Mouse (Mus musculus) limb, embryonic 10.5 days (tissue): ENCODE data around the gene Smbd1. TPM values are rescaled to one million over a fixed set of nuclear protein-coding genes. Genes with fewer than 3 reads are reported as not detected.

Experiments
- DNase-seq: peaks from one replicate; pipeline ENCODE4 v3.0.0-alpha.2; 2017; ENCODE audit warnings: low spot score
- H3K27ac ChIP-seq: fragments of 300-500 bp; sonication (generic); 2 replicates; pipeline ENCODE4 v1.5.1; 2016; ENCODE audit warnings: mild to moderate bottlenecking
- H3K27me3 ChIP-seq: fragments of 300-500 bp; sonication (generic); 2 replicates; pipeline ENCODE4 v1.6.1; 2016; ENCODE audit warnings: low read depth, mild to moderate bottlenecking; ENCODE audit not compliant: poor library complexity, severe bottlenecking
- H3K36me3 ChIP-seq: fragments of 300-500 bp; sonication (generic); 2 replicates; pipeline ENCODE4 v1.6.1; 2016; ENCODE audit warnings: mild to moderate bottlenecking, moderate library complexity
- H3K4me1 ChIP-seq: fragments of 300-500 bp; sonication (generic); 2 replicates; pipeline ENCODE4 v1.6.1; 2016
- H3K4me3 ChIP-seq: fragments of 300-500 bp; sonication (generic); 2 replicates; pipeline ENCODE4 v1.5.1; 2016; ENCODE audit warnings: mild to moderate bottlenecking, moderate library complexity
- H3K9me3 ChIP-seq: fragments of 300-500 bp; sonication (generic); replicated peaks from 2 replicates; pipeline ENCODE4 v1.6.1; 2016; ENCODE audit warnings: mild to moderate bottlenecking
- WGBS: fragments of 180-500 bp; shearing (Covaris S2); methylation state at CpG from one replicate; pipeline ENCODE4 v1.1.7; 2016; 5-methylcytosine and 5-hydroxymethylcytosine counted together
- polyA plus RNA-seq: library from polyadenylated mRNA; unstranded; fragments of >200 nt; fragmentation: Nextera tagmentation; extraction: Ambion mirVana; gene quantifications from 2 replicates; pipeline ENCODE4 v1.2.1, GENCODE M21; 2016

Smbd1 gene
- polyA plus RNA-seq, result not detected in 2 replicates

GRCm38 (mm10) chr16:32810321-32810720 lies at the start of gene Smbd1:
TSS of gene Smbd1 (minus strand) at chr16:32810477.
- H3K27me3 ChIP-seq, result peaks cover 6% of the 10 kb centered on the region
- DNase-seq, result no peak

DNA sequence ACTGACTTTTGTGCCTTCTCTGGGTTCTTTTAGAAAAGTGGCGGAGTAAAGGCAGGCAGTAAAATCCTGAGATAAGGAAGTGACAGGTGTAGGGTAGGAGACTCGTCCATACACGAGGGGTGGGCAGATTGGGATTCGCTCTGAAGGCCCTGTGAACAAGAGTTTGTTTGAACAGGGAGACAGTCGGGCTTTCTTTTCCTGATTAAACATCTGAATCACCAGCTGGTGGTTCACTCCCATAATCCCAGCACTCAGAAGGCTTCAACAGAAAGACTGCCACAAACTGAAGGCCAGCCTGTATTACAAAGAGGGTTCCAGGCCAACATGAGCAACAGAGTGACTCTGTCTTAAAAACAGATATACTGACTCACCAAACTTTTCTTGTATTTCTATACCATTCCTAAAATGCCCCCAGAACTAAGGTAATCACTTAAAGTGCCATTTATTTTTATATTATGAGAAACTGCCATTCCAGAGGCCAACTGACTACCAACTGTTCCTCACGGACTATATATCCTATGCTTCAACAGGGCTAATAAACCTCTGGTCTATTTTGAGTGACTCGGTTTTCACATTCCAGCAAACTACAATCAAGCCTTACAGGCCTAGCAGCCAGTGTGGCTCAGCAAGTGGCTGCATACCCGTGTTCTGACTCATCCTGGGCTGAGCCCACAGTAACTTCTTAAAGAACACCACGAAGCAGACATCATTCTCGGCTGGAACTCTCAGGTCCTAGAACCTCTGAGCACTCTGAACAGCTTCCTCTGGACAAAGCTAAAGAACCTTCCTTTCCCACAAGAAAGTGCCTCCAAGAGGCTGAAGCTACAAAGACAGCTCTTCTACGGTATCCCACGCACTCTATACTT lies 48.7 kb upstream of the Smbd1 start:
- WGBS, result 83% methylated on average over 12 of the region's 12 CpGs
- no peaks in the 10 kb centered on the region for H3K27me3 ChIP-seq
- no peaks in the 10 kb centered on the region for H3K4me1 ChIP-seq
- no peaks in the 10 kb centered on the region for H3K9me3 ChIP-seq
- H3K27ac ChIP-seq, result no peak overlapping the region
- no peak for DNase-seq
- H3K36me3 ChIP-seq, result peaks cover 23% of the 10 kb centered on the region
- H3K4me3 ChIP-seq, result no peak overlapping the region

More at GRCm38 (mm10) chr16:32810321-32810720, at the start of gene Smbd1:
- Histone ChIP-seq H3K27ac (no peak within 1 kb of the TSS), H3K4me1 (peaks cover 34% of the 10 kb centered on the region), H3K4me3 (no peak within 1 kb of the TSS), H3K9me3 (no peaks in the 10 kb centered on the region), H3K36me3 (no peaks in the 10 kb centered on the region)
- WGBS, result 90% methylated on average over 4 of the region's 4 CpGs

GRCm38 (mm10) chr16:32858356-32858755 lies 48.1 kb upstream of the Smbd1 start:
- H3K9me3 ChIP-seq, result no peaks in the 10 kb centered on the region
- H3K27me3 ChIP-seq, result no peaks in the 10 kb centered on the region
- DNase-seq, result no peak
- 76% methylated on average over 4 of the region's 4 CpGs for WGBS
- H3K27ac ChIP-seq, result no peak overlapping the region
- no peaks in the 10 kb centered on the region for H3K4me1 ChIP-seq
- H3K4me3 ChIP-seq, result no peak overlapping the region
- H3K36me3 ChIP-seq, result peaks cover 23% of the 10 kb centered on the region

DNA sequence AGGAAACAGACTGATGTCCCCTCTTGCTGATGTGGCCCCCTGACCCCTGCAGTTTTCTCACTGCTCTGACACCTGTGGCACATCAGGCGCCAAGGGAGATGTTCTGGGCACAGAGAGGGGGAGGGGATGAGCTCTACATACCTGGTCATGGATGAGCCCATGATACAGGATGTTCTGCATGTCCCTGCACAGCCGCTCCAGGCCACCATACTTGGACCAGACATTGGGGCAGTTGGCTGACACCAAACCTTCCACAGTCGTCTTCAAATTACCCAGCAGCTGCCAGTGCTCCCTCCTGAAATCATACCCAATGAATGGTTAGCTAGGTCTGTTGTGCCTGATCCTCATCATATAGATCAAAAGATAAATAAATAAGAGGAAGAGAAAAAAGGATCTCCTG lies 46.5 kb upstream of the Smbd1 start:
- Histone ChIP-seq H3K27me3 (no peaks in the 10 kb centered on the region), H3K4me3 (no peak overlapping the region), H3K9me3 (no peaks in the 10 kb centered on the region), H3K27ac (no peak overlapping the region), H3K4me1 (no peaks in the 10 kb centered on the region), H3K36me3 (peaks cover 27% of the 10 kb centered on the region)
- DNase-seq, result no peak
- 85% methylated on average over 3 of the region's 3 CpGs for WGBS

GRCm38 (mm10) chr16:32854050-32854571 lies 43.8 kb upstream of the Smbd1 start:
- DNase-seq, result no peak
- 87% methylated on average over 2 of the region's 2 CpGs for WGBS
- H3K9me3 ChIP-seq, result no peaks in the 10 kb centered on the region
- no peak overlapping the region for H3K4me3 ChIP-seq
- no peaks in the 10 kb centered on the region for H3K27me3 ChIP-seq
- H3K36me3 ChIP-seq, result peaks cover 29% of the 10 kb centered on the region
- H3K4me1 ChIP-seq, result no peaks in the 10 kb centered on the region
- H3K27ac ChIP-seq, result no peak overlapping the region

DNA sequence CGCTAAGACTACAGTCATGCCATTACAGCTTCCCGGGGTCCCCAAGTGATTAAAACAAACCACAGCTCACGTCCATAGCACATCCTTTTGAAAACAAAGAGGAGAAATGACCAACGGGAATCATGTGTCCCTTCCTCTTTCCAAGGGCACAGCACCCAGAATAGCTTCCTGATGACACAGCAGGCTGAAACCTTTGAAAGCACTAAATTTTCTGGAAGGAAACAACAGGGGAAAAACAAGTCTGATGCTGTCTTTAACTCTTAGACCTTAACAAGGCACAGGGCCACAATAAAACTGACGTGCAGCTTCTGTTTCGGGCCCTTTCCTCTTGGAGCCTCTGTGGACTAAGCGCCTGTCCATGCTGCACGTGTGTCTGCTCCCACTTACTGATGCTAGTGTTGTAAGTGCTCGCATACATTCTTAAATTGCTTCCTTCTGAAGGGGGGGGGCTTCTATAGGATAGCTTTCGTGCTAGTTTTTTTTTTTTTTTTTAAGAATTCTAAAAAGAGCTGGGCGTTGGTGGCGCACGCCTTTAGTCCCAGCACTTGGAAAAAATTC lies 43.3 kb upstream of the Smbd1 start:
- DNase-seq, result no peak

GRCm38 (mm10) chr16:32849042-32849830 lies 39.0 kb upstream of the Smbd1 start:
- DNase-seq, result no peak
- Histone ChIP-seq H3K4me3 (no peak overlapping the region), H3K27ac (no peak overlapping the region), H3K4me1 (no peaks in the 10 kb centered on the region), H3K36me3 (peaks cover 58% of the 10 kb centered on the region), H3K9me3 (no peaks in the 10 kb centered on the region), H3K27me3 (no peaks in the 10 kb centered on the region)
- WGBS, result 95% methylated on average over 11 of the region's 11 CpGs

More for the DNA sequence above, 43.3 kb upstream of the Smbd1 start:
- no peak overlapping the region for H3K4me3 ChIP-seq
- no peaks in the 10 kb centered on the region for H3K4me1 ChIP-seq
- H3K36me3 ChIP-seq, result peaks cover 34% of the 10 kb centered on the region
- H3K27ac ChIP-seq, result no peak overlapping the region
- no peaks in the 10 kb centered on the region for H3K27me3 ChIP-seq
- H3K9me3 ChIP-seq, result no peaks in the 10 kb centered on the region
- WGBS, result 83% methylated on average over 13 of the region's 13 CpGs

- no peak for DNase-seq
- 95% methylated on average over 11 of the region's 11 CpGs for WGBS
- peaks cover 66% of the 10 kb centered on the region for H3K36me3 ChIP-seq
Observed at GRCm38 (mm10) chr16:32847103-32847502, 36.8 kb upstream of the Smbd1 start.

DNA sequence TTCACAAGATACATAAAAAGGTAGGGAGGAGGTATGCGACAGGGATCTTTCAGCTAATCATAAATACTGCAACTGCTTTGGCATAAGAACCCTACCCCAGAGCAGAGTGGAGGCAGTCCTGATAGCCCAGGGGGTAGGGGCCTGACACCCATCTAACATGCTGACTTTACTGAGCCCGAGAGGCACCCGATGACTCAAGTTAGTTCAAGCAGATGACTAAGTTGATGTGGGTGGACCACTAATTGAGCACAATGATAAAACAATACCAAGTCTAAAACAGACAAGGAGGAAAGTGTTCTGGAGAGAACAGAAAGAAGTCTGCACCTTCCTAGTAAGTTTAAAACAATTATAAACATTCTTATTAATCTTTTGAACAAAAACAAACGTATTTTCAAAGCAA lies 21.2 kb upstream of the Smbd1 start:
- H3K27me3 ChIP-seq, result no peaks in the 10 kb centered on the region
- peaks cover 53% of the 10 kb centered on the region for H3K36me3 ChIP-seq
- 0 out of 2 replicates have a peak, but pooled peaks cover 3% of the 10 kb centered on the region for H3K4me1 ChIP-seq
- no peak overlapping the region for H3K27ac ChIP-seq
- DNase-seq, result no peak
- WGBS, result 92% methylated on average over 4 of the region's 4 CpGs
- H3K9me3 ChIP-seq, result no peaks in the 10 kb centered on the region
- no peak overlapping the region for H3K4me3 ChIP-seq

More at GRCm38 (mm10) chr16:32847103-32847502, 36.8 kb upstream of the Smbd1 start:
- Histone ChIP-seq H3K4me1 (no peaks in the 10 kb centered on the region), H3K27ac (no peak overlapping the region), H3K9me3 (no peaks in the 10 kb centered on the region), H3K27me3 (no peaks in the 10 kb centered on the region), H3K4me3 (no peak overlapping the region)

- peaks cover 58% of the 10 kb centered on the region for H3K36me3 ChIP-seq
Observed at GRCm38 (mm10) chr16:32829104-32829503, 18.8 kb upstream of the Smbd1 start.

DNA sequence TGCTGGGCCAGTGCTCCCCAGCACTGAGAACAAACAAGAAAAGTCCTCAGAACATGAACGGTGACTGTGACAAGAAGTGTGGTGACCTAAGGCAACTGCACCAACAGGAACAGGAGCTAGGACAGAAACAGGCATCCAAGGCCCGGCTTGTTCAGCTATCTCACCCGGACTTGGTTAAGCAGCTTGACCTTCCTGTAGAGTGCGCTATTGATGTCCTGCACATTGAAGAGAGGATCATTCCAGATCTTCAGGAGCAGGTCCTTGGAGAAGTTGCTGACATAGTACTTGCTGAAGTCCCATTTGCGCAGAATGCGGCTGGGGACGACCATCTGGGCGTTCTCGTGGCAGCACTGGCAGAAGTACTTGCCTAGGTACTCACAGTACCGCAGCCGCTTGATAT lies 16.2 kb upstream of the Smbd1 start:
- Histone ChIP-seq H3K36me3 (peaks cover 73% of the 10 kb centered on the region), H3K4me3 (no peak overlapping the region), H3K27ac (no peak overlapping the region), H3K4me1 (0 out of 2 replicates have a peak, but pooled peaks cover 4% of the 10 kb centered on the region), H3K27me3 (no peaks in the 10 kb centered on the region), H3K9me3 (no peaks in the 10 kb centered on the region)
- no peak for DNase-seq
- 97% methylated on average over 11 of the region's 11 CpGs for WGBS

More at GRCm38 (mm10) chr16:32829104-32829503, 18.8 kb upstream of the Smbd1 start:
- WGBS, result 93% methylated on average over 11 of the region's 11 CpGs
- 0 out of 2 replicates have a peak, but pooled peaks cover 3% of the 10 kb centered on the region for H3K4me1 ChIP-seq
- no peak overlapping the region for H3K4me3 ChIP-seq
- no peaks in the 10 kb centered on the region for H3K9me3 ChIP-seq
- DNase-seq, result no peak
- H3K27me3 ChIP-seq, result no peaks in the 10 kb centered on the region
- H3K27ac ChIP-seq, result no peak overlapping the region

DNA sequence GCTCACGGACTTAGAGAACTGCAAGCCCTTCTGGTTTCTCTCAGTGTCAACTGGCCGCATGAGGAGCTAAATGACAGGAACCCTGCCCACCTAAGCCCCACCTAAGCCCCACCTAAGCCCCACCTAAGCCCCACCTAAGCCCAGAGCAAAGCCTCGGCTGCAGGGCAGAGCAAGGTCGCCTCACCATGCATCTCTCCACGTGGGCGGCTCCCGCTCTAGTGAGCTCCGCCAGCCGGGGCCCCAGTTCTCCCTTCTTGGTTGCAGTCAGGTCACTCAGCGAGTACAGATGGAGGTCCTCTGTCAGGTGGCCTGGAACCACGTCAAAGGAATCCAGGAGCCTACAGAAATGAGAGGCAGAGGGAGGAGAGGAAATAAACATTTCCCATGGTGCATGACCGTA lies 15.1 kb upstream of the Smbd1 start:
- Histone ChIP-seq H3K4me1 (0 out of 2 replicates have a peak, but pooled peaks cover 4% of the 10 kb centered on the region), H3K27ac (no peak overlapping the region), H3K9me3 (no peaks in the 10 kb centered on the region), H3K36me3 (peaks cover 73% of the 10 kb centered on the region), H3K4me3 (no peak overlapping the region), H3K27me3 (no peaks in the 10 kb centered on the region)
- 78% methylated on average over 12 of the region's 12 CpGs for WGBS
- no peak for DNase-seq
